Mouse (Mus musculus) liver, adult 2 months (tissue): ENCODE results near the gene Islr2.

Experiments used
- CTCF ChIP-seq: fragments of 200-500 bp; IDR thresholded peaks from 2 replicates; pipeline ENCODE4 v1.5.1; 2011; ENCODE audit warnings: low read depth, low read length, control low read depth
- POLR2A ChIP-seq: fragments of 200-500 bp; IDR thresholded peaks from 2 replicates; pipeline ENCODE4 v1.6.1; 2011; ENCODE audit warnings: low read length, control low read depth; ENCODE audit not compliant: insufficient read depth; ENCODE audit errors: extremely low read depth

DNA sequence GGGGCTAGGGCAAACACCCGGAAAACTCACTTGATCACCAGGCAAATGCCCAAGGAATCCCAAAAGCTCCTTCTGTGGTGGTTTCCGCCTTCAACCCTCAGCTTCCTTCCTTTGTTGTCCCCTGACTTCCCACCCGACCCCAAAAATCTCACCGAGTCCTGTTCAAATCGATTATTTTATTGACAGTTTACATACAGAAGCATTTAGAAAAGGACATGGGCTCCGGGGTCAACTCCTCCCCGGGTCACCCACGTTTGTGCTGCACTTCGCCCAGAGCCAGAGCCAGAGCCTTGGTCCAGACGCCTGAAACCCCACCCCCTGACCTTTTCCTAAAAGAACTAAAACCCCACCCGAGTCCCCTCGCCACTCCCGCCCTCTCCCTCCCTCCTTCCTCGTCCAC is 8.0 kb downstream of the Islr2 start:
- TF ChIP-seq CTCF, result no peak
- no peak for TF ChIP-seq POLR2A
